Mouse (Mus musculus): ENCODE results near the gene Slc6a17.

Slc6a17 gene

GRCm38 (mm10) chr3:107459773-107460431, 57.9 kb downstream of the Slc6a17 start:
- peak; percentile 72 for DNase-seq

DNA sequence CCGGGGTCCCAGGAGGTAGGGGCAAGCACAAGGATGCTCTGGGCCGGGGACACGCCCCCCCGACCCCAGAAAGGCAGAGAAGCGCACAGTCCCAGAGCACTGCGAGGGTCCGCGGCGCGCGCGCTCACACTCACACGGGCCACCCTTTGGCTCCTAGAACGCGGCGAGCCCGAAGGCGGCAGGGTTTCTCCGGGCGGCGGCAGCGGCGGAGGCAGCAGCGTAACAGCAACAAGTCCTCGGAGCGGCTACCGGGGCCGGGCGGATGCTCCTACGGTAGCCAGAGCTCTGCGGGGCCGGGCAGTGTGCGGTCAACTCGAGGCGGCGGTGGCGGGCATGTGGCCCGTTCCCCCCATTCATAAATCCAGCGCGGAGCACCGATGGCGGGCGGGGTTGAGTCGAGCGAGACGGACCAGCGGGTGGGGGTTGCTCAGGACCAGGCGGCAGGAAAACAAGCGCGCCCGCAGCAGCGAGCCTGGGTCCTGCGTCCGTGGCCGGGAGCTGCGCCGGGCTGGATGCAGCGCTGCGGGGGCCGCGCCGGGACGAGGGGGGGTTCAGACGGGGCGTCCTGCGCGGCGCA, 58.5 kb downstream of the Slc6a17 start, which contains the start of gene Kcnc4:
Kcnc4 (minus strand) TSS at position 357 of the 577 bp plus-strand sequence.
- DNase-seq, result peak; percentile 54

GRCm38 (mm10) chr3:107458528-107459195, 59.2 kb downstream of the Slc6a17 start:
- peak; percentile 62 for DNase-seq

DNA sequence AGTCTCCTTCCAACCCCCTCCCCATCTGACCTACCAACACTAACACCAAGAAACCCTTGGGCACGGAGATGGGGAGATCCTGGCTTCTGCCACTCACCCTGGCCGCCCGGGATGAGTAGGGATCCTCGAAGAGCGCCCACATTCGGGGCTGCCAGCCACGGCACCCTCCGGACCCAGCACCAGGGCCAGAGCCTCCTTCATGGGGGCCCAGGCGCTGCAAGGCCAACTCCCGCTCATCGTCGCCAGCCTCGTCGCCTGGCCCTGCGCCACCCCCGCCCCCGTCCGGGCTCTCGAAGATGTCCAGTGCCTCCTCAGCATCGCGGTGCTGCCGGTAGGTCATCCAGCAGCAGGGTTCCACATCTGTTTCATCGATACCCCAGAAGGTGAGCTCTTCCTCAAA, 59.7 kb downstream of the Slc6a17 start:
- no peak for DNase-seq

- no peak for DNase-seq
Measured at GRCm38 (mm10) chr3:107454280-107454679, 63.5 kb downstream of the Slc6a17 start.

DNA sequence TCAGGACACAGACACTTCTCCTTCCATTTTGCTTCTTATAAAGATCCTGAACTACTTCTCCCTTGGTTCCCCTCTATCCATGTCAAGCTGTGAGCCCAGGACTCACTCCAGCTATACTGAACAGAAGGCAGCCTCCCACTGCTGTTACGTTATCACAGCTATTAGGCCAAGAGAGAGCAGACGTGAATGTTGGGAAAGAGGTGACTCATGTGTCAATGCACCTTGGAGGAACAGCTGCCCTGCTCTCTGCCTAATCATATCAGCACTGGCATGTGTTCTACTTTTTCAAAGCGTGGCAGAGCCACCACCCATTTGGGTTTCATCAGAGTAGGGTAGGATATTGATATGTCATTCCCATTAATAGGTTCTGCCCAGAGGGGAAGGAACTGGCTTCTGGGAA, 71.0 kb downstream of the Slc6a17 start:
- no peak for DNase-seq

- DNase-seq, result no peak
Measured at GRCm38 (mm10) chr3:107443866-107444265, 74.0 kb downstream of the Slc6a17 start.

DNA sequence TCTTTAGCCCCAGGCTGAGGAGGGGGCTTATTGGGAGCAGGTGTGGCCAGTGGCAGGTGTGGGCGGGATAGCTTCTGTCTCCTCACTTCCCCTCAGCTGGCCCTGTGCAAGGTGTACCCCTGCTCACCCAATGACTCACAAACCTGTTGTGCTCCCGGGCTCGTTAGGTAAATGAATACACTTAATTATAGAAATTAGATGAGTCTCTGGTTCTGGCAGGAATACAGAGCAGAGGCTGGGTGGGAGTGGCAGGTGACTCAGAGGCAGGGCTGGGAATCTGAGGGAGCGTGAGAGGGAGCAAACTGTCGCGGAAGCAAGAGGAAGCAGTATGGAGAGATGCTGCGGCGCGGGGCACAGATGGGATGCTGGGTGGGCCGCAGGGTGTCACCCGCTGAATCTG, 75.6 kb downstream of the Slc6a17 start:
- no peak for DNase-seq

- DNase-seq, result no peak
Measured at GRCm38 (mm10) chr3:107441306-107441705, 76.5 kb downstream of the Slc6a17 start.

GRCm38 (mm10) chr3:107439280-107439679, 78.5 kb downstream of the Slc6a17 start:
- no peak for DNase-seq

- DNase-seq, result no peak
Measured at GRCm38 (mm10) chr3:107437666-107438065, 80.2 kb downstream of the Slc6a17 start.

- no peak for DNase-seq
Measured at GRCm38 (mm10) chr3:107436434-107436833, 81.4 kb downstream of the Slc6a17 start.

DNA sequence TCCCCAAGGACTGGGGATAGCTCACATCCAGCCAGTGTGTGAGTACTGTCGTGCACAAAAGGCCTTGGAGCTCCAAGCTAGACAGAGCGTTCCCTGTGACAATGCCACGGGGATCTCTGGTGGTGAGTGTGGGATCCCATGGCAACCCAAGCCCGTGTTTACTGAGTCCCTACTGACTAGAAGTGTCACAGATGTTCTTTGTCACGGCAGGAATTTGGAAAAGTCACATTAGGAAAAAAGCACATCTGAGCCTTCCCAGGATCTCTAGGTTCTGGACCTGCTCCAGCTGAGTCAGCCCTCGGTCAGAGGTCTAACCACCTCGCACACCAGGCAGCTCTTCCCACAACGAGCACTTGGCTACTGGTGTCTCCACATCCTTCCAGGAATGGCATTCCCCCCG, 84.2 kb downstream of the Slc6a17 start:
- no peak for DNase-seq

DNA sequence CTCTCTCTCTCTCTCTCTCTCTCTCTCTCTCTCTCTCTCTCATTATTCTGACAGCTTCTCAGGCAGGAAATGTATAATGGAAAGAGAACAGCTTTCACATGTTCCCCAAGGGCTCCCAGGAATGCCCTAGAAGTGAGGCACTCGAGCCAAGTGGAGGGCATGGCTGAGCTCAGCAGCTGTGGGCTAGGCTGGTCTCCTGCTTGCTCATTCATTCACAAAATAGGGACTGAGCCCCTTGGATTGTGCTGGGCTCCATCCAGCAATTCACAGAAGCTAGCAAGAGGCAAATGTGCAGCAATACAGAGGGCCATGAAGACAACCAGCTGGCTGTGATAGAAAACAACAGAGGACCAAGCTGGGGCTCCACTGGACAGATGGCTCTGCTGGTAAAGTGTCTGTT, 86.5 kb downstream of the Slc6a17 start:
- DNase-seq, result no peak

GRCm38 (mm10) chr3:107424258-107425041, 93.4 kb downstream of the Slc6a17 start:
- DNase-seq, result no peak

- no peak for DNase-seq
Measured at GRCm38 (mm10) chr3:107420156-107420555, 97.7 kb downstream of the Slc6a17 start.
